In genomic region chr1:171845035-171845754, GRCm38 (mm10) we compare ENCODE assay signal across 10 mouse cellular contexts. TPM values are rescaled to one million over a fixed set of nuclear protein-coding genes. Genes with fewer than 3 reads are reported as not detected.
A peak's percentile ranks its signal among the peaks of the same experiment; 100 is the strongest.
DNase-seq lines count a peak whose midpoint lies in the region; ATAC-seq lines count a peak whose summit lies in the region.
"Had no signal": no experiment of that assay in that cellular context is flagged by ENCODE, and none has a peak within 500 bp of the region (broad histone marks: within the 10 kb centered on the region; RNA-seq: fewer than 3 reads in every experiment).

No protein-coding gene starts in this region.

- peak; percentile 13 for DNase-seq in gastrocnemius, postnatal 25 days
- no peak for DNase-seq in gastrocnemius, postnatal 36 days
- peak; percentile 45 to 55 for DNase-seq in thymus, postnatal 10 days (ENCODE audit: low spot score in 2 of 2)
- DNase-seq in cerebellum, adult 9-10 months, result no peak
- DNase-seq in heart, postnatal 4 days, result no peak
- no peak for DNase-seq in embryo, embryonic 10 days (ENCODE audit: low spot score)
- DNase-seq: kidney, adult 9 months had no signal

- intact Hi-C loops in gastrocnemius, postnatal 36 days (cut with DNase I), result no loop called here

- ATAC-seq in common myeloid progenitor, adult 5-6 weeks (replicated peaks; ENCODE audit: low read depth, poor library complexity, severe bottlenecking), result peak; percentile 56
- peak; percentile 66 for ATAC-seq in megakaryocyte, adult 5-6 weeks (ENCODE audit: poor library complexity, severe bottlenecking)
- ATAC-seq: forebrain, embryonic 16.5 days had no signal

RNA-seq across cellular contexts. Expression of gene Cd84, which starts 5.7 kb away (rescaled TPM):
- under 1 TPM; 0.64 to 0.96 TPM for total RNA-seq in gastrocnemius, postnatal 25 days (2021)
- total RNA-seq in gastrocnemius, postnatal 36 days (2021), result 1 to 10 TPM in 1 of 2 experiments, under 1 TPM in 1; 0.97 to 1.1 TPM
- total RNA-seq in common myeloid progenitor, adult 5-6 weeks (2017), result 63.3 and 80.2 TPM in 2 replicates
- 153 and 188 TPM in 2 replicates for total RNA-seq in megakaryocyte, adult 5-6 weeks (2015)
- 269 and 296 TPM in 2 replicates for total RNA-seq in megakaryocyte, adult 5-6 weeks (2017)
- 1 to 10 TPM; 1.6 to 2.3 TPM for total RNA-seq in heart, postnatal 4 days (2021)

RNA-seq across cellular contexts. Expression of gene Gm10521, which starts 50.3 kb away (rescaled TPM):
- total RNA-seq in gastrocnemius, postnatal 25 days (2021), result not detected
- total RNA-seq in gastrocnemius, postnatal 36 days (2021), result not detected
- 1.8 and 2.6 TPM in 2 replicates for total RNA-seq in common myeloid progenitor, adult 5-6 weeks (2017)
- total RNA-seq in megakaryocyte, adult 5-6 weeks (2015), result 13.9 and 15.9 TPM in 2 replicates
- total RNA-seq in megakaryocyte, adult 5-6 weeks (2017), result 7.7 and 9.8 TPM in 2 replicates
- total RNA-seq in heart, postnatal 4 days (2021), result under 1 TPM in 1 of 2 experiments, not detected in 1; 0.16 TPM

Comparison
In these comparisons a context has a peak if more than half of its experiments do, and no peak if none do; other contexts are left out.
1. DNase-seq: peak in gastrocnemius, postnatal 25 days (single experiment) and thymus, postnatal 10 days (2 of 2); none in gastrocnemius, postnatal 36 days (0 of 2), cerebellum, adult 9-10 months (single experiment), heart, postnatal 4 days (single experiment) and embryo, embryonic 10 days (single experiment).
2. RNA of gene Cd84, which starts 5.7 kb away (total RNA-seq): 153 to 296 TPM in megakaryocyte, adult 5-6 weeks and 63.3 to 80.2 TPM in common myeloid progenitor, adult 5-6 weeks; 1.6 to 2.3 TPM in heart, postnatal 4 days, 0.97 to 1.1 TPM in gastrocnemius, postnatal 36 days and 0.64 to 0.96 TPM in gastrocnemius, postnatal 25 days; every median in the first group is over 10 times any median in the second.